Mouse (Mus musculus): ENCODE results near the gene Ablim1. TPM values are rescaled to one million over a fixed set of nuclear protein-coding genes. Genes with fewer than 3 reads are reported as not detected.

The Ablim1 gene
- polyA plus RNA-seq, 1 experiment = 54.2 TPM

GRCm38 (mm10) chr19:57344678-57345077 lies 30.0 kb upstream of the Ablim1 start:
- DNase-seq (ENCODE audit: extremely low spot score in 1 of 2, low spot score in 1 of 2) = no peak

GRCm38 (mm10) chr19:57343860-57344259 lies 29.1 kb upstream of the Ablim1 start:
- DNase-seq (ENCODE audit: extremely low spot score in 1 of 2, low spot score in 1 of 2) = no peak

- DNase-seq (ENCODE audit: extremely low spot score in 1 of 2, low spot score in 1 of 2) = no peak
Observed at GRCm38 (mm10) chr19:57340900-57341742, 26.4 kb upstream of the Ablim1 start.

GRCm38 (mm10) chr19:57339281-57339864 lies 24.7 kb upstream of the Ablim1 start:
- DNase-seq (ENCODE audit: extremely low spot score in 1 of 2, low spot score in 1 of 2) = peak in 1 of 2 experiments; percentile 39

GRCm38 (mm10) chr19:57335135-57335534 lies 20.4 kb upstream of the Ablim1 start:
- DNase-seq (ENCODE audit: extremely low spot score in 1 of 2, low spot score in 1 of 2) = no peak

- DNase-seq (ENCODE audit: extremely low spot score in 1 of 2, low spot score in 1 of 2) = no peak
Observed at GRCm38 (mm10) chr19:57333356-57333755, 18.6 kb upstream of the Ablim1 start.

GRCm38 (mm10) chr19:57331237-57331636 lies 16.5 kb upstream of the Ablim1 start:
- DNase-seq (ENCODE audit: extremely low spot score in 1 of 2, low spot score in 1 of 2) = no peak

GRCm38 (mm10) chr19:57330309-57330708 lies 15.6 kb upstream of the Ablim1 start:
- DNase-seq (ENCODE audit: extremely low spot score in 1 of 2, low spot score in 1 of 2) = no peak

GRCm38 (mm10) chr19:57328792-57329191 lies 14.1 kb upstream of the Ablim1 start:
- peak in 1 of 2 experiments; percentile 76 for DNase-seq (ENCODE audit: extremely low spot score in 1 of 2, low spot score in 1 of 2)

- DNase-seq (ENCODE audit: extremely low spot score in 1 of 2, low spot score in 1 of 2) = no peak
Observed at GRCm38 (mm10) chr19:57328269-57328668, 13.6 kb upstream of the Ablim1 start.

GRCm38 (mm10) chr19:57327679-57328078 lies 13.0 kb upstream of the Ablim1 start:
- peak in 1 of 2 experiments; percentile 32 for DNase-seq (ENCODE audit: extremely low spot score in 1 of 2, low spot score in 1 of 2)

GRCm38 (mm10) chr19:57325748-57326300 lies 11.1 kb upstream of the Ablim1 start:
- peak in 1 of 2 experiments; percentile 85 for DNase-seq (ENCODE audit: extremely low spot score in 1 of 2, low spot score in 1 of 2)

- no peak for DNase-seq (ENCODE audit: extremely low spot score in 1 of 2, low spot score in 1 of 2)
Observed at GRCm38 (mm10) chr19:57323087-57323486, 8.4 kb upstream of the Ablim1 start.

- DNase-seq (ENCODE audit: extremely low spot score in 1 of 2, low spot score in 1 of 2) = no peak
Observed at GRCm38 (mm10) chr19:57322491-57322890, 7.8 kb upstream of the Ablim1 start.

GRCm38 (mm10) chr19:57321839-57322238 lies 7.1 kb upstream of the Ablim1 start:
- DNase-seq (ENCODE audit: extremely low spot score in 1 of 2, low spot score in 1 of 2) = no peak

GRCm38 (mm10) chr19:57320656-57321382 lies 6.1 kb upstream of the Ablim1 start:
- no peak for DNase-seq (ENCODE audit: extremely low spot score in 1 of 2, low spot score in 1 of 2)

- no peak for DNase-seq (ENCODE audit: extremely low spot score in 1 of 2, low spot score in 1 of 2)
Observed at GRCm38 (mm10) chr19:57316597-57316996, 1.9 kb upstream of the Ablim1 start.

- DNase-seq (ENCODE audit: extremely low spot score in 1 of 2, low spot score in 1 of 2) = no peak
Observed at GRCm38 (mm10) chr19:57315013-57315565, 370 bp upstream of the Ablim1 start.

- DNase-seq (ENCODE audit: extremely low spot score in 1 of 2, low spot score in 1 of 2) = peak in 1 of 2 experiments; percentile 63
Observed at GRCm38 (mm10) chr19:57313891-57314345, 801 bp downstream of the Ablim1 start.

- DNase-seq (ENCODE audit: extremely low spot score in 1 of 2, low spot score in 1 of 2) = no peak
Observed at GRCm38 (mm10) chr19:57313226-57313625, 1.5 kb downstream of the Ablim1 start.

- DNase-seq (ENCODE audit: extremely low spot score in 1 of 2, low spot score in 1 of 2) = no peak
Observed at GRCm38 (mm10) chr19:57309980-57310379, 4.7 kb downstream of the Ablim1 start.

Measured in frontal cortex, adult 2 months (tissue).